Mouse (Mus musculus) erythroblast, embryonic 14.5 days (primary cell): ENCODE measurements around the gene Ano10.

Source experiments
- GATA1 ChIP-seq: IDR thresholded peaks from 2 replicates; pipeline ENCODE4 v1.6.1; 2012; ENCODE audit warnings: low read length, inconsistent platforms, mixed read lengths
- TAL1 ChIP-seq: IDR thresholded peaks from 3 replicates; pipeline ENCODE4 v1.6.1; 2012; ENCODE audit warnings: low read length, inconsistent platforms, mixed read lengths

DNA sequence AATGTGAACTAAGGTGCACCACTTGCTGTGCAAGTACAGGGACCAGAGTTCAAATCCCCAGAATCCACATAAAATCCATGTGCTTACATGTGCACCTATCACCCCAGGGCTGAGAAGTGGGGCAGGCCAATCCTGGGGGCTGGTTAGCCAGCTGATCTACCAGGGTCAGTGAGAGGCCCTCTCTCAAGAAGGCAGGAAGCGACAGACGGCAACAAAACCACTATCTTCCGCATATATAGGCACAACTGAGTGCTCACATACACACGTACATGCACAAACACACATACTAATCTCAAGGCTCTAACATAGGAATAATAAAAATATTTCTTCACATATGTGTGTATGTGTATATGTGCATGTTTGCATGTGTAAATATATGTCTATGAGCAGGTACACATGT lies 67.8 kb downstream of the Ano10 start:
- no peak for TF ChIP-seq GATA1
- TF ChIP-seq TAL1, result no peak
